Mouse (Mus musculus): ENCODE results near the gene Pramef12. TPM values are rescaled to one million over a fixed set of nuclear protein-coding genes. Genes with fewer than 3 reads are reported as not detected.
"Not testable (repeated sequence)": the region's sequence is repeated elsewhere in the genome, so short reads cannot be mapped to it uniquely, and the experiment has no call there.

Pramef12 gene
- polyA plus RNA-seq, 1 experiment from 2014 or later, result not detected

DNA sequence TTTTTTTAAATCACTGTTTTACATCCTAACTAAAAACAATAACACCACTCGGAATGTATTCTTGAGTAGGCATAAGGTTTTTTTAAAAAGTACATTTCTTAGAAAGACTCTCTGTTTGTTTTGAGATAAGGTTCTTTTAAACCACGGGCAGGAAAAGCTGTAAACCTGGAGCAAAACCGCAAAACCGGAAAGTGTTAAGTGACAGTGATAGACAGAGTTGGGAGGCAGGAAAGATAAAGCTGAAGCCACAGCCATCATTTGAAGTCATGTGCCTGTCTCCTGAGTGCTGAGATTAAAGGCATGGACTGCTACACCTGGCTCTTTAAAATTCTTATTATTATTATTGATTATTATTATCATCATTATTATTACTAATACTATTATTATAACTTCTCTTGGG is 5.6 kb downstream of the Pramef12 start:
- WGBS, result 89% methylated on average over 4 of the region's 4 CpGs
- Histone ChIP-seq H3K9me3 (peaks cover 5% of the 10 kb centered on the region; the same call in 1 of the 2 replicates), H3K4me2 (no peak overlapping the region), H3K9ac (no peak overlapping the region), H3K4me3 (no peak overlapping the region), H3K27me3 (no peaks in the 10 kb centered on the region), H3K4me1 (replicated peaks) (0 out of 2 replicates have a peak, but pooled peaks cover 5% of the 10 kb centered on the region), H3K27ac (no peak overlapping the region), H3K36me3 (no peaks in the 10 kb centered on the region)
- ATAC-seq (ENCODE audit: low FRiP score), result no peak

DNA sequence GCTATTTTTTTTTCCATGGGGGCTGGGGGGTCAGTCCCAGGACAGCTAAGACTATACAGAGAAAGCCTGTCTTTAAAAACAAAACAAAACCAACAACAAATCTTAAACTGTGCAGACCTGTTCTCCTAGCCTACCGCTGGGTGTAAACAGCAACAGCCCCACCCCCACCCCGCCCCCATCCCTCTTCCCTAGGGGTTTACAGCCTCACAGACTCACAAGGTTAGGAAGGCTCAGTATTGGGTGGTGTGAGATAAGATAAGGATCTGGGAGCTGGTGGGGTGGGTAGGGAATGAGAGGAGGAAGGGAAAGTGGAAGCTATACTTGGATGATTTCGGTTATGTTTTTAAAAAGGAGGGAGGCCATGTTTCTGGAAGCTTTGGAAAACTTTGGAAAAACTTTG is 11.9 kb downstream of the Pramef12 start:
- Histone ChIP-seq H3K9ac (no peak overlapping the region), H3K4me1 (replicated peaks) (no peaks in the 10 kb centered on the region), H3K36me3 (no peaks in the 10 kb centered on the region), H3K27ac (no peak overlapping the region), H3K4me3 (no peak overlapping the region), H3K4me2 (no peak overlapping the region), H3K27me3 (no peaks in the 10 kb centered on the region), H3K9me3 (0 out of 2 replicates have a peak, but pooled peaks cover 18% of the 10 kb centered on the region)
- ATAC-seq (ENCODE audit: low FRiP score), result no peak
- 43% methylated on average over 3 of the region's 3 CpGs for WGBS

DNA sequence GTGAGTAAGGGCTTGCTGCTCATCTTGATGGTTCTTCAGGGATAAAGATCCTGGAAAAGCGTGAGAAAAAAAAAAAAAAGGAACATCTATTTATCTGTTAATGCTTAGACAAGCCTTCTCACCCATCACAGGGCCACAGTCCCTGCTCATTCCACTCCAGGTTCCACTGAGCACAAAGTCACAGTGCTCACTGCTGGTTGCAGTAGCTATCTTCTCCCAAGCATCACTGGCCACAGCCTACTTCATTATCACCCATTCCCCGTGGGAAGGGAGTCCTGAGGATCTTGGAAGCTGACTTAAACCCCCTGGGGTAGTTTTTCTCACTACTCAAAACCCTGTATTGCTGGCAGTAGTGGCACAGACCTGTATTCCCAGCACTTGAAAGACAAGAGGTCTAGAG is 30.4 kb downstream of the Pramef12 start, which contains the start of gene Pramef20:
Pramef20 (minus strand) TSS at position 23 of the 400 bp plus-strand sequence.
- Histone ChIP-seq H3K4me2 (no peak within 1 kb of the TSS), H3K27ac (no peak within 1 kb of the TSS), H3K27me3 (no peaks in the 10 kb centered on the region), H3K4me1 (replicated peaks) (no peaks in the 10 kb centered on the region), H3K4me3 (no peak within 1 kb of the TSS), H3K9ac (no peak within 1 kb of the TSS), H3K9me3 (peaks cover 34% of the 10 kb centered on the region), H3K36me3 (no peaks in the 10 kb centered on the region)
- WGBS, result 65% methylated on average over 2 of the region's 2 CpGs
- no peak for ATAC-seq (ENCODE audit: low FRiP score)

DNA sequence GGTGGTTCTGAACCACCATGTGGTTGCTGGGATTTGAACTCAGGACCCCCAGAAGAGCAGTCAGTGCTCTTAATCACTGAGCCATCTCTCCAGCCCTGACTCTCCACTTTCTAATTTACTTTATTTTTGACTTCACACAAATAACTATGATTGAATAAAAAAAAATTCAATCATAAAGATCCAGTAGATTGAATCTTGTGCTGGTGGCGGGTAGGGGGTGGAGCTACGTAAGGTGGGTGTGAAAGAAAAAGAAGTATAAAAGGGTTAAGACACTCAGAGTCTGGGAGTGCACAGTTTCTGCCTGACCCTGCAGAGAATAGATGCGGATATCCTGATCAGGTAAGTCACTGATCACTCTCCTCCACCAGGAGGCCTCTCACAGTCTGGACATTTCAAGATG is 50.6 kb downstream of the Pramef12 start, which contains the start of gene Gm13119:
Gm13119 (plus strand) TSS at position 301 of the 400 bp plus-strand sequence.
- H3K36me3 ChIP-seq; H3K9ac ChIP-seq; H3K4me1 ChIP-seq (replicated peaks); H3K27ac ChIP-seq; H3K4me3 ChIP-seq; H3K27me3 ChIP-seq; ATAC-seq (ENCODE audit: low FRiP score); H3K4me2 ChIP-seq: not testable (repeated sequence)
- 92% methylated on average over 3 of the region's 3 CpGs for WGBS
- peaks cover 14% of the 10 kb centered on the region; the same call in 1 of the 2 replicates for H3K9me3 ChIP-seq

Other genes with a start within 250 kb of the Pramef12 start
- not detected in 2 replicates for gene Oog3, start 245.8 kb downstream of the Pramef12 start, polyA plus RNA-seq (2015; fragmentation: Nextera tagmentation; extraction: Ambion mirVana)
- gene Oog2, start 217.7 kb downstream of the Pramef12 start, polyA plus RNA-seq (2015; fragmentation: Nextera tagmentation; extraction: Ambion mirVana), result not detected in 2 replicates
- gene C87977, start 195.1 kb downstream of the Pramef12 start, polyA plus RNA-seq (2015; fragmentation: Nextera tagmentation; extraction: Ambion mirVana), result not detected in 2 replicates
- gene Pramel5, start 128.0 kb downstream of the Pramef12 start, polyA plus RNA-seq (2015; fragmentation: Nextera tagmentation; extraction: Ambion mirVana), result not detected in 2 replicates
- gene Gm13128, start 78.2 kb downstream of the Pramef12 start, polyA plus RNA-seq (2015; fragmentation: Nextera tagmentation; extraction: Ambion mirVana), result not detected in 2 replicates
- gene Gm13119, start 50.5 kb downstream of the Pramef12 start, polyA plus RNA-seq (2015; fragmentation: Nextera tagmentation; extraction: Ambion mirVana), result not detected in 2 replicates
- not detected in 2 replicates for gene Pramef20, start 30.5 kb downstream of the Pramef12 start, polyA plus RNA-seq (2015; fragmentation: Nextera tagmentation; extraction: Ambion mirVana)
- not detected in 2 replicates for gene 1700012P22Rik, start 30.3 kb upstream of the Pramef12 start, polyA plus RNA-seq (2015; fragmentation: Nextera tagmentation; extraction: Ambion mirVana)
- not detected in 2 replicates for gene Gm9944, start 44.9 kb upstream of the Pramef12 start, polyA plus RNA-seq (2015; fragmentation: Nextera tagmentation; extraction: Ambion mirVana)
- gene Aadacl3, start 55.3 kb upstream of the Pramef12 start, polyA plus RNA-seq (2015; fragmentation: Nextera tagmentation; extraction: Ambion mirVana), result not detected in 2 replicates
- not detected in 2 replicates for gene 9430007A20Rik, start 111.4 kb upstream of the Pramef12 start, polyA plus RNA-seq (2015; fragmentation: Nextera tagmentation; extraction: Ambion mirVana)
- gene Gm13124, start 156.7 kb upstream of the Pramef12 start, polyA plus RNA-seq (2015; fragmentation: Nextera tagmentation; extraction: Ambion mirVana), result not detected in 2 replicates
- gene Aadacl4, start 205.2 kb upstream of the Pramef12 start, polyA plus RNA-seq (2015; fragmentation: Nextera tagmentation; extraction: Ambion mirVana), result not detected in 2 replicates